Mouse (Mus musculus) right cerebral cortex, postnatal 25 days (tissue): ENCODE data around the gene Snx15.

Experiments
- DNase-seq: peaks from one replicate; pipeline ENCODE4 v3.0.0; 2022

Gene Snx15

GRCm38 (mm10) chr19:6069851-6070250 is 58.3 kb downstream of the Snx15 start:
- no peak for DNase-seq
